Mouse (Mus musculus) embryonic facial prominence, embryonic 11.5 days (tissue): ENCODE data around the gene Tmem30c. TPM values are rescaled to one million over a fixed set of nuclear protein-coding genes. Genes with fewer than 3 reads are reported as not detected.
"Not testable (repeated sequence)": the region's sequence is repeated elsewhere in the genome, so short reads cannot be mapped to it uniquely, and the experiment has no call there.

Experiments
- ATAC-seq: fragments of 200-750 bp; cut with Nextera tagmentation; replicated peaks from 2 replicates; pipeline ENCODE4 v1.8.0; 2017; ENCODE audit warnings: low read depth; ENCODE audit not compliant: insufficient number of reproducible peaks, low FRiP score, low TSS enrichment
- DNase-seq: peaks from one replicate; pipeline ENCODE4 v3.0.0-alpha.2; 2015; ENCODE audit warnings: low spot score
- H3K27ac ChIP-seq: fragments of 300-500 bp; sonication (generic); replicated peaks from 2 replicates; pipeline ENCODE4 v1.5.1; 2014; ENCODE audit warnings: mild to moderate bottlenecking, low read depth, low read length, control low read depth
- H3K27me3 ChIP-seq: fragments of 300-500 bp; sonication (generic); 2 replicates; pipeline ENCODE4 v1.6.1; 2014; ENCODE audit warnings: mild to moderate bottlenecking, low read length, moderate library complexity, mixed read lengths; ENCODE audit not compliant: control insufficient read depth, insufficient read depth
- H3K36me3 ChIP-seq: fragments of 300-500 bp; sonication (generic); replicated peaks from 2 replicates; pipeline ENCODE4 v1.6.1; 2014; ENCODE audit warnings: low read depth, mild to moderate bottlenecking, low read length, moderate library complexity, mixed read lengths; ENCODE audit not compliant: control insufficient read depth, insufficient read depth
- H3K4me1 ChIP-seq: fragments of 300-500 bp; sonication (generic); 2 replicates; pipeline ENCODE4 v1.6.1; 2014; ENCODE audit warnings: low read length, mixed read lengths; ENCODE audit not compliant: control insufficient read depth, insufficient read depth
- H3K4me2 ChIP-seq: fragments of 300-500 bp; sonication (generic); 2 replicates; pipeline ENCODE4 v1.6.1; 2014; ENCODE audit warnings: low read depth, mild to moderate bottlenecking, control low read depth, low read length, moderate library complexity
- H3K4me3 ChIP-seq: fragments of 300-500 bp; sonication (generic); 2 replicates; pipeline ENCODE4 v1.5.1; 2014; ENCODE audit warnings: low read depth, low read length, control low read depth
- H3K9ac ChIP-seq: fragments of 300-500 bp; sonication (generic); replicated peaks from 2 replicates; pipeline ENCODE4 v1.6.1; 2014; ENCODE audit warnings: mild to moderate bottlenecking, control low read depth, low read length
- H3K9me3 ChIP-seq: fragments of 300-500 bp; sonication (generic); replicated peaks from 2 replicates; pipeline ENCODE4 v1.6.1; 2016; ENCODE audit warnings: mild to moderate bottlenecking, low read length, inconsistent platforms, mixed read lengths; ENCODE audit not compliant: control insufficient read depth
- WGBS: fragments of 180-500 bp; shearing (Covaris S2); extraction: QIAGEN DNeasy Blood & Tissue Kit; methylation state at CpG from one replicate; pipeline ENCODE4 v1.1.7; 2014; 5-methylcytosine and 5-hydroxymethylcytosine counted together
- polyA plus RNA-seq: library from polyadenylated mRNA; unstranded; fragments of >200 nt; fragmentation: Nextera tagmentation; extraction: Ambion mirVana; gene quantifications from 2 replicates; pipeline ENCODE4 v1.2.1, GENCODE M21; 2014

Tmem30c gene
- polyA plus RNA-seq, 1 experiment from 2014 or later, result not detected

DNA sequence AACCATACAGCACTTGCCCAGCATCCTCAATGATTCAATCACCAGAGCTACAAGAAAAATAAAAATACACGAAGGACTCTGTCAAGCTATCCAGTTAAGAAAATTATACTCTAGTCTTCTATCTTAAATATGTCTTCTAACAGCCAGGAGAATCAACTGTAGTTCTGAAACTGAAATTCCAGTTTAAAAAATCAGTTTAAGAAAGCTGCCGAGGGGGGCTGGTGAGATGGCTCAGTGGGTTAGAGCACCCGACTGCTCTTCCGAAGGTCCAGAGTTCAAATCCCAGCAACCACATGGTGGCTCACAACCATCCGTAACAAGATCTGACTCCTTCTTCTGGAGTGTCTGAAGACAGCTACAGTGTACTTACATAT lies 60.7 kb downstream of the Tmem30c start:
- H3K27ac ChIP-seq, H3K4me1 ChIP-seq, H3K9me3 ChIP-seq, H3K4me3 ChIP-seq, H3K36me3 ChIP-seq, ATAC-seq, DNase-seq, H3K9ac ChIP-seq, H3K27me3 ChIP-seq, H3K4me2 ChIP-seq: not testable (repeated sequence)
- WGBS, result 72% methylated on average over 4 of the region's 5 CpGs

DNA sequence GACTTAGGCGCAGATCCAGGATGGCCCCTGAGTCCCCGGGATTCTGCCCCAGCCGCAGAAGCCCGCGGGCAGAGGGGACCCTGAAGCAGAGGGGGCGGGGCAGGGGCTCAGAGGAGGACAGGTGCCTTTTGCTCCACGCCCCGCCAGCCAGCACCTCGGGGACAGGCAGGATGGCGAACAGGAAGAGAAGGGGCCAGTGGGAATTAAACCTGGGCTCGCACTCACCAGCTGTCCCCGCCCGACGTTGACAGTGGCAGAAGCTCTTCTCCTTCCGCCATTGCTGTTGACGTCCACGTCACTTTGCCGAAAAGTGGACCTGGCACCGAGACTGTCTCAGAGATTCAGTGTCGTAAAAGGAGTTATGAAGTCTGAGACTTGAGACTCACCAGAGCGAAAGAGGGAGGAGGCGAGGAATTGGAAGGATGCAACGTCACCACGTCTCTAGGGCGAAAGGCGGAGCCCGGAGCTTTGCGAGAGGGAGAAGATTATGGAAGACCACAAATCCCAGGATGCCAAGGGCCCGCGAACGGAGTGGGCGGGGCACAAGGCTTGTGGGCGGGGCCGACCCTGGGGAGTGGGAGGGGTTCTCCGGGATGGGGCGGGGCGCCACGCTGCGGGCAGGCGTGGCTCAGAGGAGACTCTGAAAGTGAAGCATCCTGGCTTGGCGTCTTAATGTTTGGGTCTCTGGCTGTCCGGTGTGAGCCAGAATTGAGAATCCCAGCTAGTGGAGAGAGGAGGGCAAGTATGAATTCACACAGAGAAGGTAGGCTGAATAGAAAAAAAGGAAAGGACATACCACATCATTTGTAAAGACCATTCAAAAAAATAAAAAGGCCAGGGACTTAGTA lies 61.4 kb downstream of the Tmem30c start, which contains the start of gene Tbc1d23:
Gene Tbc1d23, minus strand, starts transcription at position 416 of the 848 bp plus-strand sequence.
- ATAC-seq, result peak; percentile 98
- under 1% methylated on average over 42 of the region's 42 CpGs for WGBS
- peak within 1 kb of the TSS; percentile 43 for H3K4me2 ChIP-seq

DNA sequence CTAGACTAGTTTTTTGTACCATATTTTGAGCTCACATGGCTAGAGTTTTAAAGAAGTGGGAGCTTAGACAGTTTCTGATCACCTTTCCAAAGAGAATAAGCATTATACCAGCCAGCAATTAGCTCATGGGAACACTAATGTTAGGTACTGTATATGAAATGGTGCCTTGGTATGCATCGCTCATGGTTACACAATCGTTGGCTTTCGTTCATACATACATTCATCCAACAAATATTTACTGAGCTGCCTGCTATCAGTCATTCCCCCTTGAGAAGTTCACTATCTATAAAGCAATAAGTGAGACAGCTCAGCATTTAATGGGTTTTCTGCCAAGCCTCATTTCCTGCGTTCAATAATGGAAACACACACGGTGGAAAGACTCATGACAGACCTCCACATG lies 66.2 kb downstream of the Tmem30c start:
- Histone ChIP-seq H3K27ac (no peak overlapping the region), H3K4me2 (no peak overlapping the region), H3K9ac (no peak overlapping the region), H3K4me1 (no peaks in the 10 kb centered on the region), H3K27me3 (no peaks in the 10 kb centered on the region), H3K36me3 (no peaks in the 10 kb centered on the region), H3K4me3 (no peak overlapping the region), H3K9me3 (no peaks in the 10 kb centered on the region)
- ATAC-seq (no peak), DNase-seq (no peak)
- WGBS, result 93% methylated on average over 5 of the region's 5 CpGs

More for the DNA sequence above, 61.4 kb downstream of the Tmem30c start, which contains the start of gene Tbc1d23:
- Histone ChIP-seq H3K27ac (no peak within 1 kb of the TSS), H3K9ac (peak within 1 kb of the TSS; percentile 64), H3K4me3 (peak within 1 kb of the TSS; percentile 63), H3K4me1 (no peaks in the 10 kb centered on the region), H3K9me3 (no peaks in the 10 kb centered on the region), H3K36me3 (no peaks in the 10 kb centered on the region), H3K27me3 (no peaks in the 10 kb centered on the region)
- DNase-seq, result peak; percentile 98

DNA sequence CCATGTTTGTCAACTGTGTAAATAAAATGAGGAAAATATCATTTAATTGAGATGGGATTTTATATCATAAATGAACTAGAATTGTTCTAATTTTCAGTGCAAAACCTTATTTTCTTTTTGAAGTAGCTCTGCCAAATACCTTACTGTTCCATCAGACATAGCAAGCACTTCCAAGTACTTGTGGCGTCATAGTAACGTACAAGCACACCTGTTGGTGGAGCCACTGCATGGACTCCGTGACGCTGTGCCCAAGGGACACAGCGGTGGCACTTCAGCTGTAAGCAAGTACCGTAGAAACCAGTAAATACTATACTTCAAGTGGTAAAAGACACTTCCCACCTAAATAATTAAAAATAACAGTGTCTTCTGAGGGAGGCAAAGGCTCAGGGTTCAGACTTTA lies 72.3 kb downstream of the Tmem30c start:
- no peak for ATAC-seq
- WGBS, result 94% methylated on average over 6 of the region's 6 CpGs
- no peak overlapping the region for H3K27ac ChIP-seq

More for the DNA sequence above, 72.3 kb downstream of the Tmem30c start:
- no peaks in the 10 kb centered on the region for H3K4me1 ChIP-seq
- no peak overlapping the region for H3K4me3 ChIP-seq
- no peak overlapping the region for H3K4me2 ChIP-seq
- H3K27me3 ChIP-seq, result no peaks in the 10 kb centered on the region
- H3K36me3 ChIP-seq, result no peaks in the 10 kb centered on the region
- no peak overlapping the region for H3K9ac ChIP-seq
- H3K9me3 ChIP-seq, result no peaks in the 10 kb centered on the region
- no peak for DNase-seq

Other genes with a start within 250 kb of the Tmem30c start
- 0.14 TPM in 1 of 2 replicates, not detected in the other for gene Tmem45a2, start 221.5 kb downstream of the Tmem30c start, polyA plus RNA-seq
- 68.5 and 75.5 TPM in 2 replicates for gene Tomm70a, start 171.2 kb downstream of the Tmem30c start, polyA plus RNA-seq
- 66.3 and 71.0 TPM in 2 replicates for gene Nit2, start 125.5 kb downstream of the Tmem30c start, polyA plus RNA-seq
- gene Tbc1d23, start 61.4 kb downstream of the Tmem30c start, polyA plus RNA-seq, result 23.1 and 25.9 TPM in 2 replicates
- 24.1 and 24.2 TPM in 2 replicates for gene Filip1l, start 60.2 kb upstream of the Tmem30c start, polyA plus RNA-seq